Mouse (Mus musculus) gastrocnemius, postnatal 25 days (tissue): ENCODE data around the gene Actl9. TPM values are rescaled to one million over a fixed set of nuclear protein-coding genes. Genes with fewer than 3 reads are reported as not detected.
A peak's percentile ranks its signal among the peaks of the same experiment; 100 is the strongest.

Experiments used
- DNase-seq: peaks from one replicate; pipeline ENCODE4 v3.0.0; 2022
- long read RNA-seq, 2 experiments: library from polyadenylated mRNA; stranded (forward); transcript quantifications; one replicate each; pipeline ENCODE4 v2.0.0; 2021
- total RNA-seq, 2 experiments: library from RNA; stranded (reverse); gene quantifications; 1 replicate in 1 of 2; 2 replicates in 1 of 2; pipeline ENCODE4 v1.2.3; 2021

Gene Actl9
- not detected for total RNA-seq
- long read RNA-seq, experiment 1 = 0 reads
- long read RNA-seq, experiment 2 = 0 reads

DNA sequence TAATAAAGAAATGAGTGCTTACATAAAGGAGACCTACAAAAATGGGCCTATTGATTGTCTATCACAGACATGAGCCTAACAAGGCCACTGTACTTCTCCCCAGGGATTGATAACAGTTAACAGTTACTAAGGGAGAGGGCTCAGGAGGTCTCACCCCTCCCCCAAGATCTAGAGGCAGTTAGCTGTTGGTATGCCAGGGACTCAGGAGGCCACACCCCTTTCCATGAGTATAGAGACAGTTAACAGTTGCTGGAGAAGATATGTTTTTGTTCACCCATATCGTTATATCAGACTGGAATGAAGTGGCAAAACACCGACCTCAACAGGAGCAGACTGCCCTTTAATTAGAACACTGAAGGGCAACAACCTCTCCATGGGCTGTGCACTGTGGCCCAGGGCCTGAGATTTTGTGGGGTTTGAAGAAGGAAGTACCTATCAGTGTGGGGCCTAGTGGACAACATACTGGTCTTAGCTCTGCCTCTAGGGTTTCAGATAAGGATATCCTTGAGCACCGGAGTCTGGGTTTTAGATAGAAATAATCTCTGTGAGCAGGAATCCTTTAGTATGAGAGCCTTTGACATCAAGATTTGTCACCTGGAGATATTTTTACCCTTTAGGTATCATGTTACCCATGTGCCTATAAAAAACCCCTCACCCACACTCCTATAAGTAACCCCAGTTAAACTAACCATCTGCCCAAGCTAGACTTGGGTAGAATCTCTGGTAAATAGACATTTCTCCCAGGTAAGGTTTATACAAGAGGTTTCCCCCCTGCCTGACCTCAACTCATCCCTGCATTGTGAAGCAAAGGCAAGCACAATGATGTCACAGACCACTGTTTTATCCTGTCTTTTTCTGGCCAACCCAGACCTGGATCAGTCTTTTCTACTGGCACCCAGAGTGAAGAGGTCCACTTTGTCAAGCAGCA lies at the start of gene Actl9:
Gene Actl9, plus strand, starts transcription at position 878 of the 928 bp plus-strand sequence.
- no peak for DNase-seq

GRCm38 (mm10) chr17:33385705-33386104 lies 47.0 kb upstream of the Actl9 start:
- no peak for DNase-seq

- DNase-seq = no peak
Measured at GRCm38 (mm10) chr17:33392271-33392670, 40.4 kb upstream of the Actl9 start.

DNA sequence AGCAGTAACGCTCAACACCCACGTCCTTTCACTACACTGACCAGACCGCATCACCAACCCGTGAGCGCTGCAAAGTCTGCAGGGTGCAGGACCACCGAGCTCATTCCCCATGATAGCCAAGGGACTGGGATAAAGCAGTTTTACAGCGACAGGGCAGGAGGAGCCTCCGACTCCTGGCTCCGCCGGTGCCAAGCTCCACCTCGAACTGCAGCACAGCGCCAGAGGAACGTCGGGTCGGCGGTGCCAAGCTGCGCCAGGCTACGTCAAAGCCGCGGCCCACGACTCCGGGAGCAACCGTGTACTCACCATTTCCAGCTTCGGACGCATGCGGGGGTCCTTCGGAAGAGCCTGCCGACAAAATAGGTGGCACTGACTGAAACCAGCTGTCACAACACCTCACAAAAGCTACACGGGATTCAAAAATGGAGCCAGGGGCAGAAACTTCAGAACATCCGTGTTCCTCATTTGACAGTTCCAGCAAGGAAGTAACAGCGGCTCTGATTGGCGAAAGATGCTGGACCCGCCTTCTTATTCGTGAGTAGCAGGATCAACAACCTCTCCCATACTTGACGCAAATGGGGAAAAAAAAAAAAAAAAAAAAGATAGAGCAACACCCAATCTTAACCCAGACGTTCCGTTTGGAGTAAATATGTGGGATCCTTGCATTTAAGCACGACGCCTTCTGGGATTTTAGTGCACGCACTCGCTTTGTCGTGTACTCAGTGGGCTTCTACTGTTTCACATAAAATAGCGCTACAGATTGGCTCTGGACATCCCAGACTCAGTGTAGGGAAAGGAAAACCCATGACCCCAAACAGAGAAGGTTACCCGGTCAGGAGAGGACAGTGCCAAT lies 38.3 kb upstream of the Actl9 start, which contains the start of gene Zfp101:
Gene Zfp101, minus strand, starts transcription at position 460 of the 853 bp plus-strand sequence.
- DNase-seq = peak; percentile 89

GRCm38 (mm10) chr17:33439148-33439547 lies 6.5 kb downstream of the Actl9 start:
- DNase-seq = peak; percentile 54

DNA sequence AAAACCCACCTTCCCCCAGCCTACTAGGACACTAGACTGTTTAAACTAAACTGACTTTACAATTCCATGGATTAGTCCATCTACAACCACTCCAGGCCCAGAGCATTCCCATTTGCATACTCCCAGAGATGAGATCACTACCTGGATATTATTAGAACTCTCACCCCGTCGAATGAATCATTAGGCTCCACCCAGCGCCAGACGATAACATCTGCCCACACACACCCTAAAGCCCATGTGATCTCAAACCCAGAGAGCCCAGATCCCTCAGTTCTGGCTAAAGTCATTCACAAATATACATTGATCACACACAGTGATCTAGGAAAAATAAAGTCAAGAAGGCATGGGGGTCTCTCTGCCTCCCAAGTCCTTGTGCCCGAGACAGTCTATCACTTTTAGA lies 7.2 kb downstream of the Actl9 start:
- no peak for DNase-seq

GRCm38 (mm10) chr17:33441159-33441558 lies 8.5 kb downstream of the Actl9 start:
- DNase-seq = no peak

GRCm38 (mm10) chr17:33456631-33457030 lies 23.9 kb downstream of the Actl9 start:
- DNase-seq = no peak

- DNase-seq = no peak
Measured at GRCm38 (mm10) chr17:33471206-33471605, 38.5 kb downstream of the Actl9 start.

Other genes starting within 250 kb of the Actl9 start
- gene Olfr239, start 241.6 kb upstream of the Actl9 start, total RNA-seq = not detected
- gene Olfr1564, start 211.2 kb upstream of the Actl9 start, total RNA-seq = under 1 TPM; 0.18 to 0.19 TPM
- 1 to 10 TPM; 5.0 to 5.1 TPM for gene Zfp955a, start 177.8 kb upstream of the Actl9 start, total RNA-seq
- not detected for gene Olfr63, start 168.2 kb upstream of the Actl9 start, total RNA-seq
- 10 to 100 TPM; 10.4 to 10.9 TPM for gene Zfp955b, start 143.4 kb upstream of the Actl9 start, total RNA-seq
- gene Zfp81, start 74.0 kb upstream of the Actl9 start, total RNA-seq = 1 to 10 TPM; 2.6 to 2.8 TPM
- 1 to 10 TPM; 3.3 to 4.7 TPM for gene Zfp101, start 38.3 kb upstream of the Actl9 start, total RNA-seq
- gene Adamts10, start 91.3 kb downstream of the Actl9 start, total RNA-seq = 10 to 100 TPM; 12.1 to 13.2 TPM
- gene Myo1f, start 122.8 kb downstream of the Actl9 start, total RNA-seq = under 1 TPM; 0.62 to 1.00 TPM
- gene Zfp414, start 196.2 kb downstream of the Actl9 start, total RNA-seq = 1 to 10 TPM; 6.0 to 6.6 TPM
- gene Pram1, start 205.2 kb downstream of the Actl9 start, total RNA-seq = not detected